Mouse (Mus musculus): ENCODE results near the gene Spata25.

- TF ChIP-seq USF1 (IDR thresholded peaks at IDR 0.05; ENCODE audit: low read depth) (no peak), CTCF (IDR thresholded peaks at IDR 0.05; ENCODE audit: control insufficient read depth, insufficient read depth, insufficient read length) (no peak), MYOG (IDR thresholded peaks at IDR 0.05; ENCODE audit: control insufficient read depth, extremely low read depth, insufficient read length) (no peak), CEBPB (IDR thresholded peaks at IDR 0.05; ENCODE audit: low read depth) (no peak)
These were observed 49.5 kb downstream of the Spata25 start for GRCm38 (mm10) chr2:164778809-164779208.
